Mouse (Mus musculus) liver, postnatal 0 days (tissue): ENCODE measurements at regions not wholly inside any gene's neighbourhood (a gene's known extent, or its start where the extent isn't known, plus 50 kb on each side); places are given as distances from the start of the nearest gene placed in this dataset.

Experiments
- ATAC-seq: fragments of 200-750 bp; cut with Nextera tagmentation; 2 replicates; pipeline ENCODE4 v1.8.0; 2017; ENCODE audit warnings: mild to moderate bottlenecking, moderate library complexity
- DNase-seq: peaks from one replicate; pipeline ENCODE4 v3.0.0-alpha.2; 2016
- H3K27ac ChIP-seq: fragments of 300-500 bp; sonication (generic); 2 replicates; pipeline ENCODE4 v1.5.1; 2014; ENCODE audit warnings: antibody characterized with exemption, moderate library complexity, mild to moderate bottlenecking, low read depth
- H3K27me3 ChIP-seq: fragments of 300-500 bp; sonication (generic); 2 replicates; pipeline ENCODE4 v1.6.1; 2014; ENCODE audit warnings: low read length, control low read depth, mixed read lengths; ENCODE audit not compliant: insufficient read depth
- H3K36me3 ChIP-seq: fragments of 300-500 bp; sonication (generic); replicated peaks from 2 replicates; pipeline ENCODE4 v1.6.1; 2014; ENCODE audit warnings: mild to moderate bottlenecking, control low read depth, low read length, moderate library complexity, mixed read lengths; ENCODE audit not compliant: insufficient read depth
- H3K4me1 ChIP-seq: fragments of 300-500 bp; sonication (generic); 2 replicates; pipeline ENCODE4 v1.6.1; 2014; ENCODE audit warnings: antibody characterized with exemption, mild to moderate bottlenecking, control low read depth; ENCODE audit not compliant: insufficient read depth
- H3K4me2 ChIP-seq: fragments of 300-500 bp; sonication (generic); 2 replicates; pipeline ENCODE4 v1.6.1; 2014; ENCODE audit warnings: low read depth, mild to moderate bottlenecking, low read length, moderate library complexity, mixed read lengths
- H3K4me3 ChIP-seq: fragments of 300-500 bp; sonication (generic); 2 replicates; pipeline ENCODE4 v1.5.1; 2014; ENCODE audit warnings: low read depth, low read length
- H3K9ac ChIP-seq: fragments of 300-500 bp; sonication (generic); replicated peaks from 2 replicates; pipeline ENCODE4 v1.6.1; 2014; ENCODE audit warnings: mild to moderate bottlenecking, moderate library complexity
- H3K9me3 ChIP-seq: fragments of 300-500 bp; sonication (generic); 2 replicates; pipeline ENCODE4 v1.6.1; 2016; ENCODE audit warnings: mild to moderate bottlenecking, control low read depth, low read length, mixed read lengths
- CTCF ChIP-seq: sonication (generic); IDR thresholded peaks from 2 replicates; pipeline ENCODE4 v1.5.1; 2016; ENCODE audit warnings: antibody characterized with exemption, low read depth
- EP300 ChIP-seq: IDR thresholded peaks from 2 replicates; pipeline ENCODE4 v1.6.1; 2016; ENCODE audit warnings: antibody characterized with exemption, low read depth, mild to moderate bottlenecking
- WGBS: fragments of 180-500 bp; shearing (Covaris S2); extraction: QIAGEN DNeasy Blood & Tissue Kit; methylation state at CpG from one replicate; pipeline ENCODE4 v1.1.7; 2014; ENCODE audit not compliant: insufficient replicate concordance; 5-methylcytosine and 5-hydroxymethylcytosine counted together

GRCm38 (mm10) chr12:9232431-9232830 lies 202.6 kb downstream of the Ttc32 start:
- H3K4me2 ChIP-seq: no peak overlapping the region
- H3K27ac ChIP-seq: no peak overlapping the region
- H3K9me3 ChIP-seq: no peaks in the 10 kb centered on the region
- DNase-seq (no peak), ATAC-seq (no peak)
- TF ChIP-seq CTCF: no peak
- no peak for TF ChIP-seq EP300
- H3K4me3 ChIP-seq: no peak overlapping the region
- H3K4me1 ChIP-seq: no peaks in the 10 kb centered on the region
- H3K27me3 ChIP-seq: no peaks in the 10 kb centered on the region
- no peak overlapping the region for H3K9ac ChIP-seq
- no peaks in the 10 kb centered on the region for H3K36me3 ChIP-seq

DNA sequence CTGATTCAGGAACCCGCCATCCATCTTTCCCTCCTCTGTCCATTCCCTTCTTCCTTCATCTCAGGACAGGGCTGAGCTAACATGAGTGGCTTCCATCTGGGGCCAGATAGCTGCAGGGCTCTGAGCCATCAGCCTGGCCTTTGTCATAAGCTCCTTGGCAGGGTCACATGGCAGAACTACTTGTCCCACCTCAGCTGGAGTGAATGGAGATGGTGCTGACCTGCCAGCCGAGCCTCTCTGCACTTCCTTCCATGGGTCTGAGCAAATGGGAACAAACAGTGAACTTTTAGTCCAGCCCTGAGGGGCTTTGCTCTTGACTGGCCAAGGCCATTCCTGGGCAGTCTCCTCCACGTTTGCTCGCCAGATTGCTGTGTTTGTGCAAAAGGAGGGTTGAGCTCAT lies 206.1 kb downstream of the Ttc32 start:
- no peak overlapping the region for H3K4me3 ChIP-seq
- no peak overlapping the region for H3K4me2 ChIP-seq
- WGBS: 54% methylated on average over 4 of the region's 4 CpGs
- H3K9me3 ChIP-seq: no peaks in the 10 kb centered on the region
- H3K4me1 ChIP-seq: no peaks in the 10 kb centered on the region
- H3K27me3 ChIP-seq: no peaks in the 10 kb centered on the region
- no peak for DNase-seq
- no peak for ATAC-seq
- TF ChIP-seq EP300 (no peak), CTCF (no peak)
- H3K27ac ChIP-seq: no peak overlapping the region
- H3K36me3 ChIP-seq: no peaks in the 10 kb centered on the region
- no peak overlapping the region for H3K9ac ChIP-seq

GRCm38 (mm10) chr12:9237538-9237937 lies 207.7 kb downstream of the Ttc32 start:
- H3K4me1 ChIP-seq: no peaks in the 10 kb centered on the region
- no peak for ATAC-seq
- WGBS: 68% methylated on average over 6 of the region's 6 CpGs
- no peaks in the 10 kb centered on the region for H3K9me3 ChIP-seq
- H3K27me3 ChIP-seq: no peaks in the 10 kb centered on the region
- no peak overlapping the region for H3K9ac ChIP-seq
- no peaks in the 10 kb centered on the region for H3K36me3 ChIP-seq
- no peak overlapping the region for H3K27ac ChIP-seq
- DNase-seq: no peak
- no peak overlapping the region for H3K4me2 ChIP-seq
- no peak for TF ChIP-seq EP300
- TF ChIP-seq CTCF: no peak
- H3K4me3 ChIP-seq: no peak overlapping the region

- ATAC-seq: no peak
- 73% methylated on average over 1 of the region's 1 CpGs for WGBS
- Histone ChIP-seq H3K27ac (no peak overlapping the region), H3K4me3 (no peak overlapping the region), H3K9me3 (no peaks in the 10 kb centered on the region), H3K27me3 (no peaks in the 10 kb centered on the region), H3K9ac (no peak overlapping the region), H3K4me2 (no peak overlapping the region), H3K4me1 (no peaks in the 10 kb centered on the region), H3K36me3 (no peaks in the 10 kb centered on the region)
- DNase-seq: no peak
- TF ChIP-seq CTCF (no peak), EP300 (no peak)
These were observed 208.2 kb downstream of the Ttc32 start for GRCm38 (mm10) chr12:9237955-9238354.

- H3K27ac ChIP-seq: no peak overlapping the region
- H3K4me3 ChIP-seq: no peak overlapping the region
- H3K9ac ChIP-seq: no peak overlapping the region
- WGBS: 56% methylated on average over 5 of the region's 5 CpGs
- no peak for TF ChIP-seq EP300
- no peak for TF ChIP-seq CTCF
- H3K27me3 ChIP-seq: no peaks in the 10 kb centered on the region
- H3K9me3 ChIP-seq: no peaks in the 10 kb centered on the region
- ATAC-seq: no peak
- no peak overlapping the region for H3K4me2 ChIP-seq
- H3K36me3 ChIP-seq: no peaks in the 10 kb centered on the region
- no peak for DNase-seq
- H3K4me1 ChIP-seq: no peaks in the 10 kb centered on the region
These were observed 217.7 kb downstream of the Ttc32 start for GRCm38 (mm10) chr12:9247506-9247905.

GRCm38 (mm10) chr12:9251772-9252171 lies 222.0 kb downstream of the Ttc32 start:
- Histone ChIP-seq H3K9me3 (no peaks in the 10 kb centered on the region), H3K4me3 (no peak overlapping the region), H3K4me2 (no peak overlapping the region), H3K36me3 (no peaks in the 10 kb centered on the region), H3K27me3 (no peaks in the 10 kb centered on the region), H3K9ac (no peak overlapping the region), H3K4me1 (no peaks in the 10 kb centered on the region), H3K27ac (no peak overlapping the region)
- peak; percentile 60 for TF ChIP-seq CTCF
- TF ChIP-seq EP300: no peak
- ATAC-seq (no peak), DNase-seq (peak; percentile 24)
- WGBS: 22% methylated on average over 5 of the region's 5 CpGs

DNA sequence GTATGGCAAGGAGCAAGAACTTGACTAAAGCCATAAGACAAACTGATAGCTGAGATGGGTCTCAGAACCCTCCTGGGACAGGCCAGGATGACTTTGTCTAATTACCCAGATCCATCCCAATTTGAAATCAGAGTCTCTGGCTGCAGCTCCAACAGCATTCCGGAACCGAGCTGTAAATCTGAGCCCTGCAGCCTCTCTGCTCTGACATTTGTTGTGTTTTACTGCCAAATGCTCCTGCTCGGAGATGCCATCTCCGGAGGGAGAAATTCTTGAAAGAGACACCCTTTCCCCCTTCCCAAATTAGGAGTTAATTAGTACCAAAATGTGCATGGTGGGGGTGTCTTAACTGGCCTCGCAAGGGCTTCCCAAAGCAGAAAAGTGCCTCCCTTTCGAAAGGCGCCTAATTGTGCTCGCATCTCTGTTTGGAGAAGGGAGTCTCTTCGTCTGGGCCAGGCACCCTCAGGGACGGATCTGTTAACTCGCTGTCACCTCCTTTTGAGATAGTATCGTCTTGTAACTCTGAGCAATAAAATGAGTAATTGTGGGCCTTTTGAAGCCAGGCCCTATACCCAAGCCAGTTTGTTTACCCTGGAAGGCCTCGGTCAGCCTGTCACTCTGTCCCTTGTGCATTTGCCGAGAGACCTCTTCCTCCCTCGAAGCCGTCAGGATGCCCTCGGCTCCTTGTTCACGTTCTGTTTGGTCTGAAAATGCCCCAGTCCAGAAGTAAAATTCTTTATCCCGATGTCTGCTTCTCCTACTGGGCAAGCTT lies 223.7 kb downstream of the Ttc32 start:
- WGBS: 29% methylated on average over 19 of the region's 19 CpGs
- Histone ChIP-seq H3K9ac (no peak overlapping the region), H3K27me3 (no peaks in the 10 kb centered on the region), H3K4me1 (no peaks in the 10 kb centered on the region), H3K4me2 (no peak overlapping the region), H3K9me3 (no peaks in the 10 kb centered on the region), H3K4me3 (no peak overlapping the region), H3K27ac (no peak overlapping the region), H3K36me3 (no peaks in the 10 kb centered on the region)
- TF ChIP-seq EP300 (no peak), CTCF (no peak)
- no peak for DNase-seq
- no peak for ATAC-seq
